Mouse (Mus musculus) naive thymus-derived CD4-positive, alpha-beta T cell, adult 2 months (primary cell): ENCODE data around the gene Col20a1.
A peak's percentile ranks its signal among the peaks of the same experiment; 100 is the strongest.

ENCODE experiments used
- DNase-seq: peaks from one replicate; pipeline ENCODE4 v3.0.0-alpha.2; 2011; ENCODE audit warnings: low read depth

Gene Col20a1

DNA sequence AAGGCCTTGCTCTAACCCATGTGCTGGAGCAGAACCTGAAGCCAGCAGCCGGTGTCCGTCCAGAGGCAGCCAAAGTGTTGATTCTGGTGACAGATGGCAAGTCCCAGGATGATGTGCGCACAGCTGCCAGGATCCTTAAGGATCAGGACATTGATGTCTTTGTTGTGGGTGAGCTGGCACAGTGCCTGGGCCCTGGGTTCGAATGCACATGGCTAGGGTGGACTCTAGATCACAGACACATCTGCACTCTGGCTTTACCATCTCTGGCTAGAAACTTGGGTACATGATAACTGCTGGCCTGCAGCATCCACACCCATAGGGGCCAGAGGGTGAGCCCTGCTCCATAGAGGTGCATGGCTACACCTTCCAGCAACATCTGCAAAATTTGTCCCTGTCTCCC is 9.1 kb downstream of the Col20a1 start:
- no peak for DNase-seq

DNA sequence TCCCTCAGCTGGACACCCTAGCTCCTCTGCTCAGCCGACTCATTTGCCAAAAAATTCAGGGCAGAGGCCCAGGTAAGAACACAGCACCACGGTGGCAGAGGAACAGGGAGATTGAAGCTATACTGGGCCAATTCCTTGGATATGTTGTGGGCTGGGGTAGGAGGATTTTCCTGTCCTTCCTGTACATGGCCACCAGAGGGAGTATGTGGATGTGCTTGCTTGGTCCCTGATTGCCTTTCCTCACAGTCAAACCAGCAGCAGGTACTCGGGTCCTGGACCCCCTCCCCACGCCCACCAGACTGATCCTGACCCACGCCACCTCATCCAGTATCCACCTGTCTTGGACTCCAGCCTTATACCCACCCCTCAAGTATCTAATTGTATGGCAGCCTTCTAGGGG is 10.1 kb downstream of the Col20a1 start:
- DNase-seq = peak; percentile 51

DNA sequence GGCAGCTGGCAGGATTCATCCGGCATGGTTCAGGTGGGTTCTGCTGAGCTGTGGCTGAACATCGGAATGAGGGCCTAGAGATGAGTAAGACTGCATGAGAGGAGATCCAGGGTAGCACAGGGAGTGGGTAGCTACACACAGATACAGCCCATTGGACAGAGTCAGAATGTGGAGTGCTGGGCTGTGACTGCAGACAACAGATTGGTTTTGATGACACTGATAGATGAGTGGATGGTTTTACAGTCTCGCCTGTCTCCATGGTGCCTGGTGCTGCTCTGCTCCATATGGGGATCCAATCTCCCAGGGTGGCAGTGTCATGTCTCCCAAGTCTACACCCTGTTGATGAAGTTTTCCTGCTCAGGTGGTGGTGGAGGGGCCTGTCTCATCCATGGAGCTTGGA is 10.6 kb downstream of the Col20a1 start:
- no peak for DNase-seq

DNA sequence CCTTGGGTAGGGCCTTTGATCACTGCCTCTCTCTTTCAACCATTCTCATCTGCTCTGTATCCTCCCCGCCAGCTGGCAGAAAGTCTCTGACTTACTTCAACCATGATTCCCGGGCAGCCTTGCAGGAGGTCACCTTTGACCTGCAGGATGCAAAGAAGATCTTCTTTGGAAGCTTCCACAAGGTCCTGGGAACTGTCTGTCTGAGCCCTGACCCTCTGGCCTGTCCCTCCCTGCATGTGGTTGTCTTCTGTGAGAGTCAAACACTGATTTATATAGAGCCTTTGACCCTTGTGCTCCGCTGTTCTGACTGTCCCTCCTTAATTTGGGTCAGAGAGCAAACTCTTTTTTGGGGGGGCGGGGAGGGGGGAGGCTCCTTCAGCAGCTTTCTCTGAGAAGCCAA is 20.7 kb downstream of the Col20a1 start:
- DNase-seq = no peak

DNA sequence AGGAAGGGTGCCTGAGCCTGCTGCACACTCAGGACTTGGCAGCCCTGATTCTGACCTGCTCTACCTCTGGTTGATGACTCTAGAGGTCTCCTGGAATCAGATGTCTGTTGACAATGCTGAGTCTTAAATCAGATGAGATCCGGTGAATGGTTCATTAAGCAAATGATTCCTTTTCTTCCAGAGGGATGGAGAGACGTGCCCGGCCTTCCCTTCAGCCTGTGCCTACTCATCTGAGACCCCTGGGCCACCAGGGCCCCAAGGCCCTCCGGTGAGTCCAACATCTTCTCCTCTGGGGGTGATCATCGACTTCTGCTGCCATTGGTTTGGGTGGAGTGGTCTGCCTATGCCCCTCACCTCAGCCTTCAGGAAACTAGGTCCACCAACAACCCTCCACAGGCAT is 22.0 kb downstream of the Col20a1 start:
- no peak for DNase-seq

DNA sequence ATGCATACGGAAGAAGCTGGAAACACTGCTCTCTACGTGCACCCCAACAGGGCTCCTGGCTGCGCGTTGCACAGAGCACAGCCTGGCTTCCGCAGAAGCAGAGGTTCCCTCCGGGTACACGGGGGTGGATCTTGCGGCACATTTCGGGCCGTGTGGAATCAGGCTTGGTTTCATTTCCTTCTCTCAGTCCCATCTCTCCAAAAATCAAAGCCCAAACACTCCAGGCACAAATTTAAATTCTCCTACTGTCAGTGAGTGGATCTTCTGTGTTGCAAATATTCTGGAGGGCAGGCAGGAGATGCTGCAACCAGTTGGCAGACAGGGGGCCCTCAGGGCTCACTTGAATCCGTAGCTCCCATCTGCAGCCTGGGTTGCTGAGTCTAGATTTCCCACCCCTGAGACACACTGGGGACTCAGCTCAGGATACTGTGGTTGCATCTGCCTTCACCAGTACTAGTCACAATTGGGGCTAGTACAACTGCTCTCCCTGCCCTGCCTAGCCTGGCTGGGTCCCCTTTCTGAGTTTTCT is 45.1 kb downstream of the Col20a1 start:
- DNase-seq = no peak

DNA sequence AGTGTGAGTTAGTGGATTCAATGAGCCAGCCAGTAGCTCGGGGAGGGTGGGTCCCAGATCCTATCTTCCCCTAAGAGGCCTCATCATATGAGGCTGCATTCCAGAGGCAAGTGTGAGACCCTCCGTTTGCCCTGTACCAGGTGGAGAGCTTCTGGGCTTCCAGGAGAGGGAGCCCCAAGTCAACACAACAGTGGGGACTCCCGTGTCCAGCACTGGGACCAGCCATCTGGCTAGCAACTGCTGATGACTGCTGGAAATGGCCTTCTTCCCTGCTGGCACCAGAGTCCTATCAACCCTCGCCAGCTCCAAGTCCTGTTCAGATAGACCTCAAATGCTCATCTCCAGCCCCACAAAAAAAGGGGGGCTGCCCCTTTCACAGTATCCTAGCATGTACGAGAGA is 46.1 kb downstream of the Col20a1 start:
- DNase-seq = no peak

DNA sequence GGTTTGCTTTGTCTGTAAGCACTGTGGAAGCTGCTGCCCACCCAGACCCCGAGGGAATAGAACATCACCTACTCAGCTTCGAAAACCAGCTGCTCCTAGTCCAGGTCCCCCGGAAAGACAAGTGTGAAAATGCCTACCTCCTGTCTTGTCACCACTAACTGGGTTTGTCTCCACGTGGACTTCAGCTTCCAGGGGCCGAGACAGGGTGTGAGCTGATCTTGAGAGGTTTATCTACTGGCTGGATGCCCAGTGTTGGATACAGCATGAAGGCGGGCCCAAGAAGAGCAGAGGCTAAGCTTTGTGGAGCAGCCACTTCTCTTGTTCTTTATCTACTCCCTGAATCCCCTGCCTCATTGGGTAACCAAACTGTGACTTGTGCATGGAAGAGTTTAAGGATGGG is 47.0 kb downstream of the Col20a1 start:
- DNase-seq = no peak

DNA sequence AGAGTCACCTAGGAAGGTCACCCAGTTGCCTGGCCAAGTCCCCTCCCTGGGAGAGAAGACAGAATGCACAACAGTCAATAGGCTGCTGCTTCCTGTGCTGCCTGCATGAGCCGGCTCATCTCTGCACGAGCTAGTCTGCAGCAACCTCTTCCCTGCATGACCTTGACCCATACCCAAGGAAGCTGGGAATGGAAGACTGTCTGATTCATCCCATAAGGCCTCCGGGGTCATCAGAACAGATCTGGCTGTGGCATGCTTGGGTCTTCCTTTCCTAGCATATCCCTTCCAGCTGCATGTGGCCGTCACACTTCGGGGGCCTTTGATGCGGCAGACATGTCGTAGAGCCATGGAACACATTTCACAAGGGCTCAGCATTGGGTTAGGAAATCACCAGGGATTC is 48.9 kb downstream of the Col20a1 start:
- DNase-seq = no peak

DNA sequence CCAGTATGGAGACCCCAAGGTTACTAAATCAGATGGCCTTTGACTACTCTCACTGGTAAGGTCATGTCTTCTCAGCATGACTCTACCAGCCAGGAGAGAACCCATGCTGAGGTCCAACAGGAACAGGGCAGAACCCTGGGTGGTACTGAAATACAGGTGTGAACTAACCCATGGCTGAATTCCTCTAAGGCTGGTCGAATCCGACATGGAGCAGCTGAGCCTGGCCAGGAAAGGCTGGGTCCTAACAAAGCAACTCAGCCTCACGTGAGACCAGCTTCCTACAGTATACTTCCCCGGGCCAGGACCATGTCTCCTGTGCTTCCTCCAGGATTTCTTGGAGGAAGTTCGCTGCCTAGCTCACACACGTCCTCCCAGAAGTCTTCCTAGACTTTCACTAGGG is 50.2 kb downstream of the Col20a1 start:
- no peak for DNase-seq

DNA sequence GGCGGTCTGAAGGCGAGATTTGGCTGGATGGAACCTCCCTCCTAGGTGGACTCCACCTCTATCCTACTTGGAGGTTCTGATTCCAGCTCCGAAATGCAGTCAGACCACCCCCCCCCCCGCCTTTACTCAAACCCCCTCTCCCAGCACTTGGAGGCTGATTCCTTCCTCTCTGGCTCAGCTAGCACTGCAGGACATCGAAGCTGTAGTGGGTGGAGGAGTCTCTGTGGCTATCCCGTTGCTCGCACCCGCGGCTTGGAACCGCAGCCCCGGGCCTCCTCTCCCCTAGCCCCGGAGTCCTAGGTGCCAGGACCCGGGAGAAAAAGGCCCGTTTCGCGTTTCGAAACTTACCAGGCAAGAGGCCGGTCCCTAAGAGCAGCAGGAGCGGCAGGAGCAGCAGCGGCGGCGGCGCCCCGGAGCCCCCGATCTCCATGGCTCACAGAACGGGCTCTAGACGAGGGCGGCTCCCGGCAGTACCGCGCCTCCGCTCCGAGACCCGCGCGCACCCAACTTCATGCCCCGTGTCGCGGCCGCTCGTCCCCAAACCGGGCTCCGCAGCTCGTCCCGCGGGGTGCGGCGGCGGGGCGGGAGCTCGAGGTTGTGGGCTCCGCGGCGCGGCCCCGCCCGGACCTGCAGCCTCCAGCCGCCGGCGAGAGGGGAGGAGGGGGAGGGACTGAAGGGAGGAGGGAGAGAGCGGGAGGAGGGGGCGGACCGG is 52.5 kb downstream of the Col20a1 start:
- DNase-seq = no peak

DNA sequence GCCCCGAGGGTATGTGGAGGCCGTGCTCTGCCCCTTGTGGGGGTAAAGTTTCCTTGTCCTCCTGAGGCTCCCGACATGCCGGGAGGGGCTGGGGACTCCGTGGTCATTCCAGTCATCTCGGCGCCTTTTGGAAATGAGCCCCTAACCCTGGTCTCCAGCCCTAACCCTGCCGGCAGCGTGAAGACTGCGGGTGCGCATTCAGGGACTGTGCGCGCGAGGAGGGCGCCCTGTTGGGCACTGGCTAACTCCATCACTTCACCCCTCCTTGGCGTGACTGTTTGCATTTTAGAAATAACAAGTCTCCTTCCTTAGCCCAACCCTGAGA is 53.0 kb downstream of the Col20a1 start:
- no peak for DNase-seq

DNA sequence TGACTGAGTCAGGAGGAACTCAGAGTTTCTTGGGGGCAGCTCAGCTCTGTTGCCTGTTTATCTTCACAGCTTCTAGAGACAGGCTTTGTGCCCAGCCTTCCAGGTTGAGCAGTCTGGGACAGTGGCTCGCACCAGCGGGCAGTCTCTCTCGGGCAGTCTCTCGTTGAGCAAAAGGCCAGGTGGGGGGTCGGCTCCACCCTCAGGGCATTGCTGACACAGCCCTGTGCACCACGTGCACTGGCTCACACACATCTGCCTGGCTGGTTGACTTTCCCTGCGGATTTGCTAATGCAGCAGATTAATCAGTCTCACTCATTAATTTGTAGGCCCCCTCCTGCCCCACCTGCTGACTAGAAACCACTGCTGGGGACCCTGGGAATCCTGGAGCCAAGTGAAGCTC is 55.6 kb downstream of the Col20a1 start:
- DNase-seq = no peak

DNA sequence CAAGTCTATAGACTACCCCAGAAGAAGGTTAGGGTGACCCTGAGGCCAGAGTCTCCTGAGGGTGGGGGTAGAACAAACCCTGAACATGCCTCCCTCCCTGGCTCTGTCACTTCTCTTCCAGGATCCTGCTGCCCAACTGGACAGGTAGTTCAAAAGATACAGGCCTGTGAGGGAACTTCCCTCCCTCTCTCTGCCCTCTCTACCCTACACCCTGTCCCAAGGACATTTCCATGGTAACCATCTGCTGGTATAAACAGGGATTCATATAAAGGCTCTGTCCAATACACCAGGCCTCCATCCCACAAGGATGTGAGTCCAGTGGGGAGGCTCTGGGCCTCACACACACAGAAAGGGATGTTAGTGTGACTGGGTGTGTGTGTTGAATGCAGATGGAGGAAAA is 56.0 kb downstream of the Col20a1 start:
- no peak for DNase-seq

DNA sequence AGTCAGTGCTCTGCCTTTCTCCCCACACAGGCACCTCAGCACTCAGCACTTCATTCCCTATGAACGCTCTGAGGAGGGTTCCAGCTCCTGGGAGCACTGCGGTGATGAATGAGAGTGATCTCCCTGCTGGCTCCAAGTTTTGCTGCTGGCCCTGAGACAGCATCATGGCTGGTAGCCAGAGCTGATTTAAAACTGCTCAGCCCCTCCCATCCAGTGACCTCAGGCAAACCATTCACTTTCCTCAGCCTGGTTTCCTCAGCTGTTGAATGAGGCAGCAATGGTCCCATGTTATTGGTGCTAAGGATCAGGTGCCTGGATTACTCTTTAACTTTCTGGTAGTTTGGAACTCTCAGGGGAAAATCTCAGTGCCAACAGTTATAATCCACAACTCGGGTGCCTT is 57.1 kb downstream of the Col20a1 start, which contains the start of gene Chrna4:
TSS of gene Chrna4 (minus strand) at position 110 of the 400 bp plus-strand sequence.
- no peak for DNase-seq

DNA sequence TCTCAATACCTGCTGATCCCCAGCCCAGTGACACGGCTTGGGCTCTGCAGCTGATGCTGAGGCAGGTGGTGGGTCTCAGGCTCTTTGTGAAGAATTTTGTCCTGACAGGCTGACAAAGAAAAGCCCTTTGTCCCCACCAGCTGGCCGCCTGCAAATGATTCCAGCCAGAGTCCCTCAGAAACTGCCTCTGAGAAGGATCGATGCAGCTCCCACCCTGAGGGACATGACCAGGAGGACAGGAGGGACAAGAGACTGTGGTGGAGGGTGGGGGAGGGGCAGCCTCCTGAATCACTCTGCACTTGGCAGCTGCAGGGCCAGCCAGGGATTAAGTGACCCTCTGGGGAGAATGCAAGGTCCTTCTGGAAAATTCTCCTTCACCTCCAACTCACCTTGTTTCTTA is 57.7 kb downstream of the Col20a1 start:
- no peak for DNase-seq

DNA sequence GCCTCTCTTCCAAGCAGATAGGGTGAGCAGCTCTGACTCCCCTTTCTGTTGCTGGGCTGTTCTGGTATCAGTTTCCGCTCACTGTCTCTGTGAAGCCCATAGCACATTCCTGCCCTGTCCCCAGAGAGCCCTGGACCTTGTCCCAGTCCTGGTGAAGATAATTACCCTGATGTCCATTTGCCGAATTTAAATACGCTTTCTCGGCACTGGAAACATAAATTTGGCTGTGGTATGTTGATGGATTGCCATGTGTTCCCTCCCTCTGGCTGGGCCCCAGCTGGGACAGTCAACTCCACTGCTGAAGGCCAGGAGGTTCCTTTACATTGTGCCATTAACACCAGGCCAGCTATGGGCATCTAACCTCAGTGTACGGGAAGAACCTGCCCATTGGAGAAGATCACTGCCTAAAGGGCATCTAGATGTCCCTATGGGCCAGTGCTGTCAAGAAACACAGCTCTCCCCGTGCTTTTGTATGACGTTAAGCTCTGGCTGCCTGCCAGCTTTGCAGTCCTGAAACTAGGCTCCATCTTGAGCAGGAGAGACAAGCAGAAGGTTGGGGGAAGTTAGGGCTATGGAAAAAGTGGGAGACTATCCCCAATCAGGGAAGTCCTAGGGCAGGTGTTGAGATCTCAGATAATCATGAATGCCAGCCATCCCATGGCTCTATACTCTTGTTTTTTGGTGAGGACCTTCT is 62.1 kb downstream of the Col20a1 start:
- DNase-seq = no peak

DNA sequence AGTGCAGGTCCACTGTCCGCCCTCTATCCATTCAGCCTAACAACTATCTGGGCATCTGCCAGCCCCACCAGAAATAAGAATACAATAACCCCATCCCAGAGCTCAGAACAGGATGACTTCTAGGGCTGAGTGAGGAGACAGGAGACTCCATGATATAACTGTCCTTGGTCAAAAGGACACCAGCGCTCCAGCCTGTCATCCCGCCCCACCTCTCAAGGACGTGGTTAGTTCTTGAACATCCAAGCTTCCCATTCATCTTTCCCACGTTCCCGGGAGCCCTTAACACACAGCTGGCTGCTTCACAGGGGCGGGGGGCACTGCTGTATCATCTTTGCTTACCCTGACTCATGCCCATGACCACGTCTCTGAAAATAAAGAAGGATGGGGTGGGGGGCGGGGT is 62.7 kb downstream of the Col20a1 start:
- no peak for DNase-seq

DNA sequence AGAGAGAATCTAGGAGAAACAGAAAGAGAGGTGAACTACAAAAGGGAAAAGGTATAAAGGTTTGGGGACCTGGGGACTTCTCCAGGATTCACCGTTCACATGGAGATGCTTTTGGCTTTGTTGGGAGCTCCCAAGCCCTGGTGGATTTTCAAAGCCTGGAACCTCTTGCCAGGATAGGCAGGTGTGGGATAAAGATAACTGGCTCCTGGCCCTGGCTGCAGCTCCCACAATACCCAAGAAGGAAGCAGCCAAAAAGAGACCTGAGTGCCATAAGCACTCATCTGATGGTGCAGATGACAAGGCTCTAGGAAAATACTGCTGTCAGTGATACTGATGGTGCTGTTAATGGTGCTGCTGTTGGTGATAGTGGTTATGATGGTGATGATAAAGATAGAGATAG is 65.8 kb downstream of the Col20a1 start:
- no peak for DNase-seq

DNA sequence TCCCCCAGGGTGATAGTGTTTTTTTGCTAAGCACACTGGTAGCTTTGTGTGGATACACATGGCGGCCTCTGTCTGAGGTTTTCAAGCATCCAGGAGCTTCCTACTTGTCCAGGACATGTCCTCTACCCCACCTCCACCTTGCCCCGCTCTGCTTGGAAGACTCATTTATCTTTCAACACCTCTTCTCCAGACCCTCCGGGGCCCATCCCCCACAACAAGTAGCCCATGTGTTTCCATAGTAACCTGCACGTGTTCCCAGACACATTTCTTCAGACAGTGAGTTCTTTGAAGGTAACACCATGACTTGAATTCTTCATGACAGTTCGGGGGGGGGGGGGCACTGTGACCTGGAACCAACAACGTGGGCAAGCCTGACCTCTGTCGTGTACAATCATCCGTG is 71.0 kb downstream of the Col20a1 start:
- DNase-seq = no peak

DNA sequence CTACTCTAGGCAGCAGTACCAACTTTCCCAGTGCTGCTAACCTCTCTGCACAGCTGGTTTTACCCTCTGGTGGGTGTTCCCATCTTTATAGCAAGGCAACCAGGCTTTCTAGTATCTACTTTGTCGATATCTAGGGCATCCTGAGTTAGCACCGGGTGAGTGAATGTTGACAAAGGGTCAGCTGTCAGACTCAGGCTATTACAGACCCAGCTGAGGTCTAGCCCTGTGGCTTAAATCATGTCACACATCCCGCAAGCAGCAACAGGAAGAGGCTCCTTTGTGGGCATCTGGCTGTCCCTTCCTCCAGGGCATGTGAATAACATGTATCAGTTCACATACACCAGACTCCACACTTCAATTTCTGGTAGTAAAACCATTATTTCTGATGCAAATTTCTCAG is 71.9 kb downstream of the Col20a1 start:
- DNase-seq = no peak

DNA sequence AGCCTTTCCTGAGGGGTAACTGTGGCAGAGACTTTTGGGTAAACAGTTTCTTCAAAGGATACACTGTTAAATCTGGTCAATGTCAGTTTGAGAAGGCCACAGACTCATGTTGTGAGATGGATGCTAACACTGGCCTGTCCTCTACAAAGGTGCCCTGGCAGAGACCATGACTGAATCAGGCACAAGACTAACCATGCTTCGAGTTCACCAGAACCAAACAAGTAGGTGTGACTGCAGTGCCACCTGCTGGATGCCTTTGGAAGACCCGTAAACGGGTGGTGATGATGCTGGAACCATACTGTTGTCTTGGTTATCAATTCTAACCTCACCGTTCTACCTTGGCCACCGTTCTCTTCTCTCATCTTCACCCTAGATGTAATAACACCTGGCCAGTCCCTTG is 73.8 kb downstream of the Col20a1 start:
- peak; percentile 62 for DNase-seq

DNA sequence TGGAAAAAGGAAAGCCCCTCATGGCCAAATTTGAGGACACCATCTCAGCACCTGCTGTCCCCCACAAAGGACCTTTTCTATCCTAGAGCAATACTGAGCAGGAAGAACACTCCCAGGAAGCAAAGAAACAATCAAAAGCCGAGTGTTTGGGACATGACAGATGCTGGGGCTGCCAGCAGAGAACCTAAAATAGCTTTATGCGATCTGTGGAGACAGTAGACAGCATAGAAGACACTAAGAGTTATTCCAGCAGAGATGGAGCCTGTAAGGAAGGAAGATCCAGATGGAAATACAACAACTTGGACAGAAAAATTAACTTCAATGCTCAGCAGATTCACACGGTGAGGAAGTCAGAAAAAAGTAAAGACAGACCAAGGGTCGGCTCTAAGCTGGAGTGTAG is 79.5 kb downstream of the Col20a1 start:
- no peak for DNase-seq
